Mouse (Mus musculus): ENCODE data around the gene Ppil2. TPM values are rescaled to one million over a fixed set of nuclear protein-coding genes. Genes with fewer than 3 reads are reported as not detected.

Gene Ppil2
- polyA plus RNA-seq, 1 experiment from 2014 or later, result 171 TPM

DNA sequence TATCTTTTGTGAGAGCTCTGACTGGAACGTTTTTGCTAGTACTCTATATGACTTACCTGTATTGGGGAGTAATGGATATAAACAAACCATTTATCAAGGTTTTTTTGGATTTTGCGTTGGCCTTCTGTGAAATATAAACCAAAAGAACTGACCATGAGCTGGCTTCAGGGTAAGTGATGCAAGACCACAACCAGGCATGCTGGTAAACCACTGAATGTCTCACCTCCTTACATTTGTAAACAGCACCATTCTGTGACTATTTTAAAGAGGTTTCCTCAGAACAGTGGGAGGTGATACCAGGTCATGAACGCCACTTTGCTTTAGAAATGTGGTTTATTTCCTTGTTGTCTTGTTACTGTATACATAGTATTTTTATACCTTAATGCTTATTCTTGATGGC is 24.8 kb downstream of the Ppil2 start:
- H3K9me3 ChIP-seq, result no peaks in the 10 kb centered on the region
- 92% methylated on average over 3 of the region's 3 CpGs for WGBS
- no peak for ATAC-seq
- peaks cover 100% of the 10 kb centered on the region for H3K36me3 ChIP-seq
- no peak overlapping the region for H3K4me2 ChIP-seq (replicated peaks)
- H3K27me3 ChIP-seq, result no peaks in the 10 kb centered on the region
- no peaks in the 10 kb centered on the region for H3K4me1 ChIP-seq (replicated peaks)
- no peak overlapping the region for H3K27ac ChIP-seq
- no peak overlapping the region for H3K9ac ChIP-seq (replicated peaks)
- H3K4me3 ChIP-seq (replicated peaks), result no peak overlapping the region

DNA sequence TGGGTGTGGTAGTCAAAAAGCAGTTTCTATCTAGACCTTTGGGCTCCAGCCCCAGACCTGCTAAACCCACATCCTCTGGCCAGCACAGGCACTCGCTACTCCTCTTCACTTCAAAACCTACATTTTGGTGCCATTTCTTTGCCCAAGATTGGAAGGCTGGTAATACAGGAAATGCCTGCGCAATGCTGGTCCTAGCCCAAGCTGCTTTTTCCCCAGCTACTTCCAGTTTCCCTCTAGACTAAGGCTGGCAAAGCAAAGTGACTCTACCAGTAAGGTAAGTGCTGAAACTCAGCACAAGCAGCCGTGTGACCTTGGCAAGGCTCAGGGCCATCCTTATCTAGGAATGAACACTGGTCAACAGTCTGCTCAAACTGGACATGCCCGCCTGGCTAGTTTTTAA is 25.4 kb downstream of the Ppil2 start:
- Histone ChIP-seq H3K4me2 (replicated peaks) (no peak overlapping the region), H3K9ac (replicated peaks) (no peak overlapping the region), H3K36me3 (peaks cover 99% of the 10 kb centered on the region), H3K27ac (no peak overlapping the region), H3K9me3 (no peaks in the 10 kb centered on the region), H3K4me1 (replicated peaks) (no peaks in the 10 kb centered on the region), H3K27me3 (no peaks in the 10 kb centered on the region), H3K4me3 (replicated peaks) (no peak overlapping the region)
- 95% methylated on average over 4 of the region's 4 CpGs for WGBS
- ATAC-seq, result no peak

DNA sequence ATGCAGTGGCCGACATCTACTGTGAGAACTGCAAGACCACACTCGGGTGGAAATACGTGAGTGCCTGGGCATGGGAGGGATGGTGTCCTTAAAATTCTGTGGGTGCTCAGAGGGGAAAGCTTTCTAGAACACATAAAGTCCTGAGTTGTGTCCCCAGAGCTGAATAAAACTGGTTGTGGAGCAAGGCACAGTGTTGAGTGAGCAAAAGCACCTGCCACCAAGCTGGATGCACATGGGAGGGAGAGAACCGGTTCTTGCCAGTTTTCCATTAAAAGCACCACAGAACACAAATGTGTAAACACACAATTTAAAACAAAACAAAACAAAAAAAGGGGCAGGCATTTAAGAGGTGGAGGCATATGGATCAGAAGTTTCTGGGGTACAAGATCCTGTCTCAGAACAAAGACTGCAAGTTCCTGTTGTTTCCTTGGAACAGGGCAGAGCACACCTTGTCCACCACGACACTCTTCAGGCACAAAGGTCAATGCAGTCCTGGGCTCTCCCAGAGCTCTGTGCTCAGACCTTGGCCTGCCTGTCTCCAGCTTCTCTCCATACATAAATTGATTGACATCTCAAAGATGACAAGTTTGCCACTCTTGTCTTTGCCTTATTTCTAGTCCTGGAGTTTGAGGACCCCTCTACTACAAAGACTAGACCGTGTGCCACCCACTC is 28.8 kb downstream of the Ppil2 start:
- ATAC-seq, result no peak
- 89% methylated on average over 6 of the region's 6 CpGs for WGBS

DNA sequence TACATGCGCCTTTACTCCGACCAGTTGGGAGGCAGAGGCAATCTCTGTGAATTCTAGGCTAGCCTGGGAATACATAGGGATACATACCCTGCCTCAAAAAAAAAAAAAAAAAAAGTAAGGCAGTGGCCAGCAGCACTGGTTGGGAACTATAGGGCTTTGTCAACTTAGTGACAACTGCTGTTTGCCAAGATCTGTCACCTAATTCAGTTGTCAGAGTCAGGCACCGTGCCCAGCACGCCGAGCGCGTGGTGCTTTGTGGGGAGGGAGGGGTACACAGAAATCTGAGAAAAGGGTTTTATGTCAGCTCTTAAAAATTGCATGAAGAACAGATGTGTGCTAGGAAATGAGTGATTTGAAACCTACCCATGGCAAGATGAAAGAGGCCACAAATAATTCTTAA is 33.0 kb downstream of the Ppil2 start:
- Histone ChIP-seq H3K4me1 (replicated peaks) (peaks cover 17% of the 10 kb centered on the region), H3K27ac (no peak overlapping the region), H3K27me3 (no peaks in the 10 kb centered on the region), H3K36me3 (peaks cover 87% of the 10 kb centered on the region), H3K4me2 (replicated peaks) (no peak overlapping the region), H3K4me3 (replicated peaks) (no peak overlapping the region), H3K9ac (replicated peaks) (no peak overlapping the region), H3K9me3 (no peaks in the 10 kb centered on the region)
- ATAC-seq, result no peak
- WGBS, result 90% methylated on average over 7 of the region's 7 CpGs

More for the DNA sequence above, 28.8 kb downstream of the Ppil2 start:
- Histone ChIP-seq H3K27me3 (no peaks in the 10 kb centered on the region), H3K27ac (no peak overlapping the region), H3K36me3 (peaks cover 95% of the 10 kb centered on the region), H3K9ac (replicated peaks) (no peak overlapping the region), H3K4me2 (replicated peaks) (no peak overlapping the region), H3K4me1 (replicated peaks) (no peaks in the 10 kb centered on the region), H3K9me3 (no peaks in the 10 kb centered on the region), H3K4me3 (replicated peaks) (no peak overlapping the region)

DNA sequence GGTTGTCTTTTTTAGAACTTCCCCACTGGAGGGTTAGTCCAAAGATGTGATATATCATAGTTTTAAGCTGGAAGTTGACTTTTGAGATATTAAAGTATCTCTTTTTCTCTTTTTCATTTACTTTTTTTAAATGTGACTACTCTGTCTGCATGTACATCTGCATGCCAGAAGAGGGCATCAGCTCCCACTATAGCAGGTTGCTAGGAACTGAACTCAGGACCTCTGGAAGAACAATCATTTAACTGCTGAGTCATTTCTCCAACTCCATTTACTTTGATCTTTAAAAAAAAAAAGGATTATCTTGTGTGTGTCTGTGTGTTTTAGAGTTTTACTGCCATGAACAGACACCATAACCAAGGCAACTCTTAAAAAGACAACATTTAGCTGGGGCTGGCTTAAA is 34.2 kb downstream of the Ppil2 start:
- Histone ChIP-seq H3K36me3 (peaks cover 80% of the 10 kb centered on the region), H3K4me3 (replicated peaks) (no peak overlapping the region)

DNA sequence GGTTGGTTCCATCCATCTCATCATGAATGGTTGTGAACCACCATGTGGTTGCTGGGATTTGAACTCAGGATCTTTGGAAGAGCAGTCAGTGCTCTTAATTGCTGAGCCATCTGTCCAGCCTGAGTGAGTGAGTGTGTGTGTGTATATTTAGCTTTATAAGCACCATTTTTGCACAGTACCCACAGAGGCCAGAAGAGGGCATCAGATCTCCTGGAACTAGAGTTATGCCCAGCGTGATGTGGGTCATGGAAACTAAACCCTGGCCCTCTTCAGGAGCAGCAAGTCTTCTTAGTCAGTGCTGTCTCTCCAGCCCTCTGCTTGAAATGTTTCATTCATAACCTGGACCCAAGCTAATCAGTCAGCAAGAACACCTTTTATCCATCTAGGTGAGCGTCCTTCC is 34.8 kb downstream of the Ppil2 start:
- 97% methylated on average over 2 of the region's 2 CpGs for WGBS
- ATAC-seq, result no peak
- no peak overlapping the region for H3K9ac ChIP-seq (replicated peaks)
- H3K27ac ChIP-seq, result no peak overlapping the region
- no peak overlapping the region for H3K4me2 ChIP-seq (replicated peaks)
- no peaks in the 10 kb centered on the region for H3K27me3 ChIP-seq
- H3K4me3 ChIP-seq (replicated peaks), result no peak overlapping the region
- no peaks in the 10 kb centered on the region for H3K9me3 ChIP-seq
- H3K36me3 ChIP-seq, result peaks cover 74% of the 10 kb centered on the region
- H3K4me1 ChIP-seq (replicated peaks), result peaks cover 32% of the 10 kb centered on the region

More for the DNA sequence above, 34.2 kb downstream of the Ppil2 start:
- no peak for ATAC-seq
- Histone ChIP-seq H3K9ac (replicated peaks) (no peak overlapping the region), H3K4me1 (replicated peaks) (peaks cover 27% of the 10 kb centered on the region), H3K27ac (no peak overlapping the region), H3K4me2 (replicated peaks) (no peak overlapping the region), H3K27me3 (no peaks in the 10 kb centered on the region), H3K9me3 (no peaks in the 10 kb centered on the region)

DNA sequence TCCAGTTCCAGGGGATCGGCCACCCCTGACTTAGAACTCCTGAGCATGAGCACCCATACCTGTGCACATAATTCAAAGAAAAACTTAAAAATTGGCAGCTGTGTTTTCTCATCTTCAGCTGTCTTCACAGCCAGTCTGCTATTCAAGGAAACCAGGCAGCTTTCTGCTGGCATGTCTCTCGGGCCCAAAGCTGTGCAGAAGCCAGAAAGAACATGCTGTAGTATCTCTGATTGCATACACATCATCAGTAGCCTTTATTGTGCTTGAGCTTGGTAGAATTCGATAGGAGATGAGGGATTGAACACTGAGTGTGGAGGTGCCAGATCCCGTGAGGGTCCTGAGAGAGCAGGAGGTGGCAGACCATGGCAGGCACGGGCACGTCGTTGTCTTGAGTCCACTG is 38.1 kb downstream of the Ppil2 start:
- Histone ChIP-seq H3K4me3 (replicated peaks) (no peak overlapping the region), H3K4me2 (replicated peaks) (no peak overlapping the region), H3K27ac (no peak overlapping the region), H3K27me3 (no peaks in the 10 kb centered on the region), H3K9ac (replicated peaks) (no peak overlapping the region), H3K36me3 (peaks cover 46% of the 10 kb centered on the region), H3K9me3 (no peaks in the 10 kb centered on the region), H3K4me1 (replicated peaks) (peaks cover 44% of the 10 kb centered on the region)
- ATAC-seq, result no peak
- 97% methylated on average over 7 of the region's 7 CpGs for WGBS

DNA sequence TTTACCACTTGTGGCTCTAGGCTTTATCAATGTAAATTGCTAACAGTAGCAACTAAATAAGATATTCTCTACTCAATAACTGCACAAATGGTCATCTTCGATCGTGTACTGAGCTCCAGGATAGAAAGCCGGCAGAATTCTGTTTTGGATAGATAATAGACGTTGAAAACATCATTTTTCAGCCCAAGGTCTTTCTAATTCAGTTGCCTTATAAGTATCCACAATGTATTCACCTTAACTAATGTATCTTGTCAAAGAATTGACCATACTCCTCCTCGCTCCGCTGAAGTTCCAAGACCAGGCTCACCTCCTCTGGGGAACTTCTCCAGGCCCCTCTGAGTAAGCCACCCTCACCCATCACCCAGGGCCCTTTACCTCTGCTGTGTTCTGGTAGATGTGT is 40.3 kb downstream of the Ppil2 start:
- Histone ChIP-seq H3K4me1 (replicated peaks) (peaks cover 44% of the 10 kb centered on the region), H3K9ac (replicated peaks) (peak overlapping the region; percentile 87), H3K27ac (no peak overlapping the region), H3K9me3 (no peaks in the 10 kb centered on the region), H3K4me2 (replicated peaks) (peak overlapping the region; percentile 74), H3K36me3 (peaks cover 30% of the 10 kb centered on the region), H3K4me3 (replicated peaks) (peak overlapping the region; percentile 76), H3K27me3 (no peaks in the 10 kb centered on the region)
- 40% methylated on average over 6 of the region's 6 CpGs for WGBS
- 0 out of 2 replicates have a peak, but pooled peaks have one; percentile 6 for ATAC-seq

DNA sequence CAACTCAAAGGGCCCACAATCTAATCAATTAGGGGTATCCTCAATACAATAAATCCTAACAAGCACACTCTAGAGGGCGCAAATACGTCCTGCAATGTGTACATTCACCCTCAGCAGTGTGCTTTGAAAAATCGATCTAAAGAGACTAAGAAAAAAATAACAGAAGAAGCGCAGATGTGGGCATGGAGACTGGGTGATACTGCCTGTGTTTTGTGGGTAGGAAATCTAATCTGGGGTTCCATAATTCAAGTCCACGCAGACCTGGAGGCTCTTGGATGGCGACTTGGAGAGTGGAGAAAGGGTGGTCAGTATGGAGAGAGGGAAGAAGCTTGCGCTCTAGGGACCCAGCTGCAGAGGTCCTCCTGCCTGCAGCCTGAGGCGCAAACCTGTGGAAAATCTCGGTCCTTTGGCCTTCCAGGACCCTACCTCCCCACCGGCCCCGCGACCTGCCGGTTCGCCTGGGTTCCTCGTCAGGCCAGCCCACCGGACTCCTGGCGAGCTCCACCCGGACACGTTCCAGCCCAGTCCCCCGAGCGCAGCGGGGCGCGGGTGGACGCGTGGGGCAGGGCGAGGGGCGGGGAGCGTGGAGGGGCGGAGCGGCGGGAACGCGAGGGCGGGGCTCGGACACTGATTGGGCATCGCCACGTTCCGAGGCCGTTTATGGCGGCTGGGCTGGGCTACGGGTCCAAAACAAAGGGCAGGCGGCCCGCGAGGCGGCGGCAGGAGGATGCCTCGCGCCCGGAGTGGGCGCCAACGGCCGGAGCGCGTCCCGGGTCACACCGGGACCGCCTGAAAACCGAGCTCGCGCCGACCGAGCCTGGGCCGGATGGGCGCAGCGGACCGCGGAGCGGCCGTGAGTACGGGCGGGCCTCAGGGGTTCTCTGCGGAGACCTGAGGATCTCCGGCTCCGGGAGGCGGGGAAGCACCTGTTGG is 41.3 kb downstream of the Ppil2 start, which contains the start of gene Ypel1:
TSS of gene Ypel1 (plus strand) at position 186 of the 933 bp plus-strand sequence.
- Histone ChIP-seq H3K4me2 (replicated peaks) (peak within 1 kb of the TSS; percentile 74), H3K27me3 (no peaks in the 10 kb centered on the region), H3K4me3 (replicated peaks) (peak within 1 kb of the TSS; percentile 76), H3K36me3 (peaks cover 21% of the 10 kb centered on the region), H3K9me3 (no peaks in the 10 kb centered on the region), H3K9ac (replicated peaks) (peak within 1 kb of the TSS; percentile 87), H3K27ac (peak within 1 kb of the TSS; percentile 96), H3K4me1 (replicated peaks) (peaks cover 44% of the 10 kb centered on the region)
- 1% methylated on average over 73 of the region's 76 CpGs for WGBS
- ATAC-seq, result peak; percentile 97

DNA sequence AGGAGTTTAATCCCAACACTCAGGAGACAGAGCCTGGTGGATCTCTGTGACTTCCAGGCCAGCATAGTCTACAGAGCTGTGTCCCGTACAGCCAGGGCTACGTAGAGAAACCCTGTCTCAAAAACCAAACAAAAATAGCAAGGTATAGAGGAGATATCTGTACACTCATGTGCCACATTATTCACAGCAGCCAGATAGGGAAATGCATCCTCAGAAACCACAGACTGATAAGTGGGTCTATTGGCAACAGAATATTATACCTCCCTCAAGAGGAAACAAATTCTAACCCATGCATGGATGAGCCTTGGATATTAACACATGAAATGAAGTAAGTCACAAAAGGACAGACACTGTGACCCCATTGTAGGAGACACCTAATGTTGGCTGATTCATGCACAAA is 43.5 kb downstream of the Ppil2 start:
- H3K4me3 ChIP-seq (replicated peaks), result no peak overlapping the region
- WGBS, result 98% methylated on average over 2 of the region's 2 CpGs
- no peak for ATAC-seq

DNA sequence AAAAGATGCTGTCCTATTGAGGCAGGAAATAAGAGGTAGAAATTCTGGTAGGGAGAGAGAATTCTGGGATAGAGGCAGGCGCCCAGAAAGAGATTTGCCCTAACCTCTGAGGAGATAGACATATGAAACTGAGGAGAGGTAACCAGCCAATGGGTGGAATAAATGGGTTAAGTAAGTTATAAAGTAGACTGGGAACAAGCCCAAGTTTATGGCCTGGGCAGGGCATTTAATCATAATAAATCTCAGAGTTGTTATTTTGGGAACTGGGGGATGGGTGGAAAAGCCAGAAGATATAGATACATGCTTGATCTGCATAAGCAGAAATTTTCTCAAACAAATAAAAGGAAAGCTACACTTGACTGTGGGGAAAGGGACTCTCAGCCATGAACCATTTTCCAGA is 48.7 kb downstream of the Ppil2 start:
- ATAC-seq, result no peak

More for the DNA sequence above, 43.5 kb downstream of the Ppil2 start:
- no peak overlapping the region for H3K9ac ChIP-seq (replicated peaks)
- peaks cover 3% of the 10 kb centered on the region; the same call in 1 of the 2 replicates for H3K36me3 ChIP-seq
- H3K4me2 ChIP-seq (replicated peaks), result no peak overlapping the region
- no peak overlapping the region for H3K27ac ChIP-seq
- no peaks in the 10 kb centered on the region for H3K9me3 ChIP-seq
- no peaks in the 10 kb centered on the region for H3K27me3 ChIP-seq
- peaks cover 23% of the 10 kb centered on the region for H3K4me1 ChIP-seq (replicated peaks)

DNA sequence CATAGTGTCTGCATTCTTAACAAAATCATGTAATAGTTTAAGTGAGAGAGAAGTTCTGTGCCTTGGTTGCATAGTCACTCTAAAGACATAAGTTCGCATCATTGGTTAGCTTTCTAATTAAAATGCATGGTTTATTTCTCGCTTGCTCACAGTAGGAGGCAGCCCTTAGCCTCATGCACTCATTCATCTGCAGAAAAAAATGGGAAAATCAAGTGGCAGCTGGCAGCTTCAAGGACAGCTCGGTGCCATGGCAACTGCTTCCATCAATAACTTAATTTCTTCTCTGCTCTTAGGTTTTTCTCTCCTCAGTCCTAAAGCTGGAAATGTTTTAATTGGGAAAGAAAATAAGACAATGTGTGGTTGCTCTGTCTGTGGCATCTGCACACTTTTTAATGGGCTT is 55.5 kb downstream of the Ppil2 start:
- Histone ChIP-seq H3K36me3 (no peaks in the 10 kb centered on the region), H3K27me3 (no peaks in the 10 kb centered on the region), H3K4me3 (replicated peaks) (no peak overlapping the region), H3K4me2 (replicated peaks) (no peak overlapping the region), H3K27ac (peak overlapping the region; percentile 65), H3K4me1 (replicated peaks) (peaks cover 9% of the 10 kb centered on the region), H3K9ac (replicated peaks) (0 out of 2 replicates have a peak overlapping the region, but pooled peaks have one; percentile 19), H3K9me3 (no peaks in the 10 kb centered on the region)
- ATAC-seq, result peak; percentile 61
- WGBS, result 38% methylated on average over 3 of the region's 3 CpGs

More for the DNA sequence above, 48.7 kb downstream of the Ppil2 start:
- Histone ChIP-seq H3K4me2 (replicated peaks) (no peak overlapping the region), H3K9me3 (no peaks in the 10 kb centered on the region), H3K4me1 (replicated peaks) (no peaks in the 10 kb centered on the region), H3K36me3 (no peaks in the 10 kb centered on the region), H3K27me3 (no peaks in the 10 kb centered on the region), H3K4me3 (replicated peaks) (no peak overlapping the region), H3K9ac (replicated peaks) (no peak overlapping the region), H3K27ac (no peak overlapping the region)
- WGBS, result 70% methylated on average over 1 of the region's 1 CpGs

All from midbrain, embryonic 13.5 days (tissue).